Comparison of ENCODE assay signal across 15 mouse cellular contexts in genomic region chr11:117543191-117543590, GRCm38 (mm10). TPM values are rescaled to one million over a fixed set of nuclear protein-coding genes. Genes with fewer than 3 reads are reported as not detected.
DNase-seq lines count a peak whose midpoint lies in the region; ATAC-seq lines count a peak whose summit lies in the region.
"Had no signal": no experiment of that assay in that cellular context is flagged by ENCODE, and none has a peak within 500 bp of the region (broad histone marks: within the 10 kb centered on the region; RNA-seq: fewer than 3 reads in every experiment).

No protein-coding gene starts in this region.

- H3K27ac ChIP-seq in midbrain, embryonic 10.5 days (replicated peaks): 0 out of 2 replicates have a peak overlapping the region, but pooled peaks have one; percentile 4
- H3K27ac ChIP-seq in midbrain, embryonic 11.5 days (ENCODE audit: low read depth, low read length): no peak overlapping the region
- 0 out of 2 replicates have a peak overlapping the region, but pooled peaks have one; percentile 57 for H3K27ac ChIP-seq in hindbrain, embryonic 15.5 days (replicated peaks)
- H3K27ac ChIP-seq: forebrain, embryonic 12.5 days; kidney, postnatal 0 days; limb, embryonic 15.5 days; neural tube, embryonic 15.5 days had no signal

- no peaks in the 10 kb centered on the region for H3K36me3 ChIP-seq in midbrain, embryonic 10.5 days
- H3K36me3 ChIP-seq in midbrain, embryonic 11.5 days (ENCODE audit: control insufficient read depth, insufficient read depth, low read length): no peaks in the 10 kb centered on the region
- no peaks in the 10 kb centered on the region for H3K36me3 ChIP-seq in hindbrain, embryonic 15.5 days
- H3K36me3 ChIP-seq: forebrain, embryonic 12.5 days; limb, embryonic 15.5 days; neural tube, embryonic 15.5 days had no signal

- WGBS in midbrain, embryonic 10.5 days: 32% methylated on average over 6 of the region's 6 CpGs
- 28% methylated on average over 6 of the region's 6 CpGs for WGBS in midbrain, embryonic 11.5 days
- 41% methylated on average over 6 of the region's 6 CpGs for WGBS in hindbrain, embryonic 15.5 days

- no peaks in the 10 kb centered on the region for H3K9me3 ChIP-seq in midbrain, embryonic 10.5 days (replicated peaks)
- H3K9me3 ChIP-seq in midbrain, embryonic 11.5 days (ENCODE audit: control insufficient read depth, low read length): no peaks in the 10 kb centered on the region
- H3K9me3 ChIP-seq in hindbrain, embryonic 15.5 days: no peaks in the 10 kb centered on the region
- H3K9me3 ChIP-seq: forebrain, embryonic 12.5 days; limb, embryonic 15.5 days; neural tube, embryonic 15.5 days had no signal

- H3K27me3 ChIP-seq in midbrain, embryonic 10.5 days (ENCODE audit: low read depth, poor library complexity, severe bottlenecking): peaks cover 32% of the 10 kb centered on the region
- H3K27me3 ChIP-seq in midbrain, embryonic 11.5 days (ENCODE audit: control insufficient read depth, insufficient read depth, low read length): no peaks in the 10 kb centered on the region
- H3K27me3 ChIP-seq in hindbrain, embryonic 15.5 days: no peaks in the 10 kb centered on the region
- H3K27me3 ChIP-seq: limb, embryonic 15.5 days; neural tube, embryonic 15.5 days had no signal

- no peak overlapping the region for H3K9ac ChIP-seq in midbrain, embryonic 11.5 days (ENCODE audit: low read length)
- no peak overlapping the region for H3K9ac ChIP-seq in hindbrain, embryonic 15.5 days
- H3K9ac ChIP-seq: forebrain, embryonic 12.5 days; limb, embryonic 15.5 days; lung, embryonic 14.5 days; neural tube, embryonic 15.5 days had no signal

- H3K4me2 ChIP-seq in midbrain, embryonic 11.5 days: no peak overlapping the region
- H3K4me2 ChIP-seq in hindbrain, embryonic 15.5 days: no peak overlapping the region
- H3K4me2 ChIP-seq: forebrain, embryonic 12.5 days; limb, embryonic 15.5 days; lung, embryonic 14.5 days; neural tube, embryonic 15.5 days had no signal

- H3K4me1 ChIP-seq in midbrain, embryonic 10.5 days: peaks cover 51% of the 10 kb centered on the region
- peaks cover 20% of the 10 kb centered on the region for H3K4me1 ChIP-seq in midbrain, embryonic 11.5 days (ENCODE audit: control insufficient read depth, insufficient read depth, low read length)
- H3K4me1 ChIP-seq in hindbrain, embryonic 15.5 days (replicated peaks): peaks cover 38% of the 10 kb centered on the region

- no peak overlapping the region for H3K4me3 ChIP-seq in midbrain, embryonic 10.5 days
- no peak overlapping the region for H3K4me3 ChIP-seq in midbrain, embryonic 11.5 days (ENCODE audit: low read depth, low read length)
- H3K4me3 ChIP-seq in hindbrain, embryonic 15.5 days: no peak overlapping the region
- H3K4me3 ChIP-seq: forebrain, embryonic 12.5 days; limb, embryonic 15.5 days; neural tube, embryonic 15.5 days had no signal

- ATAC-seq in cerebellum, adult (ENCODE audit: insufficient number of reproducible peaks, low FRiP score, low TSS enrichment): peak; percentile 83
- ATAC-seq in midbrain, embryonic 11.5 days (ENCODE audit: low FRiP score): no peak
- ATAC-seq in hindbrain, embryonic 15.5 days (ENCODE audit: low FRiP score, low read depth): no peak

- no peak for DNase-seq in cerebellum, postnatal 4 days (ENCODE audit: low spot score in 2 of 2)
- DNase-seq in midbrain, embryonic 10.5 days (ENCODE audit: low spot score): no peak
- no peak for DNase-seq in midbrain, embryonic 11.5 days (ENCODE audit: low spot score, missing footprints)
- DNase-seq in urinary bladder, postnatal 4 days (ENCODE audit: low spot score in 2 of 2): no peak
- DNase-seq in retina, embryonic 14.5 days (ENCODE audit: low spot score): no peak
- no peak for DNase-seq in adrenal gland, postnatal 10 days
- DNase-seq: lung, embryonic 14.5 days; right cerebral cortex, postnatal 25 days had no signal

RNA-seq across cellular contexts. Expression of gene Gm11733, which starts 59.0 kb away (rescaled TPM):
- polyA plus RNA-seq in midbrain, embryonic 10.5 days (2016; fragmentation: Nextera tagmentation; extraction: Ambion mirVana): 0.06 TPM in 1 of 2 replicates, not detected in the other
- polyA plus RNA-seq in midbrain, embryonic 11.5 days (2014; fragmentation: Nextera tagmentation; extraction: Ambion mirVana): 0.25 TPM in 1 of 2 replicates, not detected in the other
- not detected in 2 replicates for polyA plus RNA-seq in hindbrain, embryonic 15.5 days (2015; fragmentation: Nextera tagmentation; extraction: Ambion mirVana)
- not detected for total RNA-seq in adrenal gland, postnatal 10 days (2021)
- polyA plus RNA-seq: kidney, postnatal 0 days; stomach, embryonic 16.5 days had no signal
